Mouse (Mus musculus) embryonic facial prominence, embryonic 11.5 days (tissue): ENCODE data around the gene 1700092M07Rik. TPM values are rescaled to one million over a fixed set of nuclear protein-coding genes. Genes with fewer than 3 reads are reported as not detected.
A peak's percentile ranks its signal among the peaks of the same experiment; 100 is the strongest.

Experiments
- ATAC-seq: fragments of 200-750 bp; cut with Nextera tagmentation; replicated peaks from 2 replicates; pipeline ENCODE4 v1.8.0; 2017; ENCODE audit warnings: low read depth; ENCODE audit not compliant: insufficient number of reproducible peaks, low FRiP score, low TSS enrichment
- DNase-seq: peaks from one replicate; pipeline ENCODE4 v3.0.0-alpha.2; 2015; ENCODE audit warnings: low spot score
- H3K27ac ChIP-seq: fragments of 300-500 bp; sonication (generic); replicated peaks from 2 replicates; pipeline ENCODE4 v1.5.1; 2014; ENCODE audit warnings: mild to moderate bottlenecking, low read depth, low read length, control low read depth
- H3K27me3 ChIP-seq: fragments of 300-500 bp; sonication (generic); 2 replicates; pipeline ENCODE4 v1.6.1; 2014; ENCODE audit warnings: mild to moderate bottlenecking, low read length, moderate library complexity, mixed read lengths; ENCODE audit not compliant: control insufficient read depth, insufficient read depth
- H3K36me3 ChIP-seq: fragments of 300-500 bp; sonication (generic); replicated peaks from 2 replicates; pipeline ENCODE4 v1.6.1; 2014; ENCODE audit warnings: low read depth, mild to moderate bottlenecking, low read length, moderate library complexity, mixed read lengths; ENCODE audit not compliant: control insufficient read depth, insufficient read depth
- H3K4me1 ChIP-seq: fragments of 300-500 bp; sonication (generic); 2 replicates; pipeline ENCODE4 v1.6.1; 2014; ENCODE audit warnings: low read length, mixed read lengths; ENCODE audit not compliant: control insufficient read depth, insufficient read depth
- H3K4me2 ChIP-seq: fragments of 300-500 bp; sonication (generic); 2 replicates; pipeline ENCODE4 v1.6.1; 2014; ENCODE audit warnings: low read depth, mild to moderate bottlenecking, control low read depth, low read length, moderate library complexity
- H3K4me3 ChIP-seq: fragments of 300-500 bp; sonication (generic); 2 replicates; pipeline ENCODE4 v1.5.1; 2014; ENCODE audit warnings: low read depth, low read length, control low read depth
- H3K9ac ChIP-seq: fragments of 300-500 bp; sonication (generic); replicated peaks from 2 replicates; pipeline ENCODE4 v1.6.1; 2014; ENCODE audit warnings: mild to moderate bottlenecking, control low read depth, low read length
- H3K9me3 ChIP-seq: fragments of 300-500 bp; sonication (generic); replicated peaks from 2 replicates; pipeline ENCODE4 v1.6.1; 2016; ENCODE audit warnings: mild to moderate bottlenecking, low read length, inconsistent platforms, mixed read lengths; ENCODE audit not compliant: control insufficient read depth
- WGBS: fragments of 180-500 bp; shearing (Covaris S2); extraction: QIAGEN DNeasy Blood & Tissue Kit; methylation state at CpG from one replicate; pipeline ENCODE4 v1.1.7; 2014; 5-methylcytosine and 5-hydroxymethylcytosine counted together
- polyA plus RNA-seq: library from polyadenylated mRNA; unstranded; fragments of >200 nt; fragmentation: Nextera tagmentation; extraction: Ambion mirVana; gene quantifications from 2 replicates; pipeline ENCODE4 v1.2.1, GENCODE M21; 2014

The 1700092M07Rik gene
- polyA plus RNA-seq, 1 experiment from 2014 or later = 1.8 TPM

DNA sequence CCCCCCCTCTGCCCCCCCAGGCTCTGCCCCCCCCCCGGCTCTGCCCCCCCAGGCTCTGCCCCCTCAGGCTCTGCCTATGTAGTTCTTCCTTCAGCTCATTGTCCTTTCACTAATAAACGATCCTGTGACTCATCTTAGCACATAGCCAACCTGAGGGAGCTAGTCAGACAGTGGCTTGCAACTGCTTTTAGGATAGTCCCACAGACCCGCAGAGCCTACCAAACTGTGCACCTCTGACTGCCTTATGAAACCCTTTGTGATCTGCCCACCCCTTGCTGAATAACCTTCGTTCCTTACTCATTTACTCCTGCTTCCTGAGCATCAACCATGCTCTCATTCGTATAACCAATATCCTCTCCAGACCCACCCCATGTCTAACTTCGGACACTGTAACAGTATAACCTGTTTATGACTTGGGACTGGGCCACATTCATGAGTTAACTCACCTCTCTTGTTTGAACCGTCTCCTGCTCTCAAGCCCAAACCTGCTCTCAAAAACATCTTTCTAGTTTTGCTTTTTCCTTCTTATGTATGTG lies 34.3 kb upstream of the 1700092M07Rik start:
- 89% methylated on average over 7 of the region's 7 CpGs for WGBS
- no peak overlapping the region for H3K9ac ChIP-seq

DNA sequence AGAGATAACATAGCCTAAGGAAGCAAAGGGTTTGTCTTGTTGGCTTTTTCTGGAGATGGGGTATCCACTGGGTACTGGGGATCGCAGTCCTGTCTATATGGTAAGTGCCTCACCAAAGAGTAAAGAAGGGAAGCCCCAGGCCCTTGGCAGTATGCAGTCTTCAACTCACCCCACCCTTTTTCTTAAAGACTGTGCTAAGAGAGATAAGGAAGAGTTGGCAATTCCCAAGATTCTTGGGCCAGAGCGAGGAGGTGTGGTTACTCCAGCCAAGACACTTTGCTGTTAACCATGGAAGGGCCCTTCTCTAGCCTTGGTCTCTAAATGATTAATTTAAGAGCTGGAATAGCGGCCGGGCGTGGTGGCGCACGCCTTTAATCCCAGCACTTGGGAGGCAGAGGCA lies 33.6 kb upstream of the 1700092M07Rik start:
- H3K27ac ChIP-seq = no peak overlapping the region
- ATAC-seq (no peak), DNase-seq (no peak)
- no peak overlapping the region for H3K9ac ChIP-seq
- 0 out of 2 replicates have a peak, but pooled peaks cover under 1% of the 10 kb centered on the region for H3K4me1 ChIP-seq
- no peak overlapping the region for H3K4me2 ChIP-seq
- peaks cover 12% of the 10 kb centered on the region for H3K36me3 ChIP-seq
- WGBS = 92% methylated on average over 7 of the region's 7 CpGs
- H3K9me3 ChIP-seq = no peaks in the 10 kb centered on the region
- no peaks in the 10 kb centered on the region for H3K27me3 ChIP-seq
- no peak overlapping the region for H3K4me3 ChIP-seq

More for the DNA sequence above, 34.3 kb upstream of the 1700092M07Rik start:
- H3K36me3 ChIP-seq = peaks cover 12% of the 10 kb centered on the region
- DNase-seq = no peak
- H3K4me3 ChIP-seq = no peak overlapping the region
- no peaks in the 10 kb centered on the region for H3K4me1 ChIP-seq
- no peaks in the 10 kb centered on the region for H3K9me3 ChIP-seq
- ATAC-seq = no peak
- H3K27ac ChIP-seq = no peak overlapping the region
- no peak overlapping the region for H3K4me2 ChIP-seq
- no peaks in the 10 kb centered on the region for H3K27me3 ChIP-seq

- DNase-seq (no peak), ATAC-seq (no peak)
- Histone ChIP-seq H3K27me3 (no peaks in the 10 kb centered on the region), H3K36me3 (peaks cover 12% of the 10 kb centered on the region), H3K9me3 (no peaks in the 10 kb centered on the region), H3K4me1 (0 out of 2 replicates have a peak, but pooled peaks cover 3% of the 10 kb centered on the region), H3K4me2 (no peak overlapping the region), H3K9ac (no peak overlapping the region), H3K27ac (no peak overlapping the region), H3K4me3 (no peak overlapping the region)
- WGBS = 97% methylated on average over 8 of the region's 8 CpGs
These were observed 31.6 kb upstream of the 1700092M07Rik start for GRCm38 (mm10) chr19:8708954-8709353.

DNA sequence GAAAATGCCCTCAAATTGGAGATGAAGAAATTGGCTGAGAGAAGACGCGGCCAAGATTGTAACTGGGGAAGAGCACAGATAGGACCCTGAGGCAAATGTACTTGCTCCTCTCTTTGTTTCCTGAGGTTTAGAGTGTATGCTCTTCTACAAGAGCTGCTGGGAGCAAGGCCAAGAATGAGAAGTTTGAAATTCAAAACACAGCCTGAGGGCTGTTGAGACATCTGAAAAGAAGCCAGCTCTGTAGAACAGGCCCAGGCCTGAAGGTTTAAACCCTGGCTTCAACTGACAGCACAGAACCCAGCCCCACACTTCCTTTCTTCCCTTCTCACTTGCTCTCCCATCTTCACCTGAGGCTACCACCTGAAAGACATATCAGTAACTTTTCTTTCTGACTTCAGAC lies 30.5 kb upstream of the 1700092M07Rik start:
- Histone ChIP-seq H3K4me2 (no peak overlapping the region), H3K36me3 (peaks cover 12% of the 10 kb centered on the region)

DNA sequence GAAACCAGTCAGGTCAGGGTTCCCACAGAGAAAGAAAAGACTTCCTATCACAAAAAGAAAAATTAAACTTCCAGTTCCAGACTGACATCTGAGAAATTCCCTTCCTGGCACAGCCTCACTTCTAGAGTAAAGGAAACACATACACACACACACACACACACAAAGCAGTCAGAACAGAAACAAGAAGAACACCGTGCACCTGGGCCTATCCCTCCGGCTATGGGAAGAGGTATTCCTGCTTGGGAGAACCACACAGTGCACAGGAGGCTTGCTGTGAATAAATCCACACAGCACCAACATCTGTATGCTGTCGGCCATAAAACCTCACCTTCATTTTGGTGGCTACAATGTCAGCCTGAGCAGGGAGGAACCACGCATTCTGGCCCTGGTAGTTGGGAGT lies 29.0 kb upstream of the 1700092M07Rik start:
- Histone ChIP-seq H3K36me3 (peaks cover 12% of the 10 kb centered on the region), H3K4me3 (peak overlapping the region; percentile 80; the same call in 1 of the 2 replicates), H3K27me3 (no peaks in the 10 kb centered on the region), H3K9me3 (no peaks in the 10 kb centered on the region), H3K9ac (peak overlapping the region; percentile 90), H3K4me1 (0 out of 2 replicates have a peak, but pooled peaks cover 3% of the 10 kb centered on the region), H3K4me2 (peak overlapping the region; percentile 65), H3K27ac (no peak overlapping the region)
- ATAC-seq = no peak
- 83% methylated on average over 4 of the region's 4 CpGs for WGBS
- no peak for DNase-seq

More for the DNA sequence above, 30.5 kb upstream of the 1700092M07Rik start:
- ATAC-seq (no peak), DNase-seq (no peak)
- Histone ChIP-seq H3K4me3 (no peak overlapping the region), H3K27ac (no peak overlapping the region), H3K27me3 (no peaks in the 10 kb centered on the region), H3K9me3 (no peaks in the 10 kb centered on the region), H3K4me1 (0 out of 2 replicates have a peak, but pooled peaks cover 3% of the 10 kb centered on the region), H3K9ac (no peak overlapping the region)
- WGBS = 83% methylated on average over 2 of the region's 2 CpGs

GRCm38 (mm10) chr19:8711949-8712869 lies 28.3 kb upstream of the 1700092M07Rik start:
- Histone ChIP-seq H3K4me2 (peak overlapping the region; percentile 65), H3K27ac (peak overlapping the region; percentile 83), H3K4me3 (peak overlapping the region; percentile 80), H3K36me3 (peaks cover 12% of the 10 kb centered on the region), H3K4me1 (0 out of 2 replicates have a peak, but pooled peaks cover 3% of the 10 kb centered on the region), H3K9ac (peak overlapping the region; percentile 90), H3K9me3 (no peaks in the 10 kb centered on the region), H3K27me3 (no peaks in the 10 kb centered on the region)
- DNase-seq (no peak), ATAC-seq (no peak)
- 59% methylated on average over 10 of the region's 10 CpGs for WGBS

- WGBS = under 1% methylated on average over 13 of the region's 13 CpGs
- Histone ChIP-seq H3K4me2 (peak overlapping the region; percentile 65), H3K27me3 (no peaks in the 10 kb centered on the region), H3K9ac (peak overlapping the region; percentile 90), H3K27ac (peak overlapping the region; percentile 83), H3K36me3 (peaks cover 8% of the 10 kb centered on the region), H3K4me3 (peak overlapping the region; percentile 80), H3K4me1 (0 out of 2 replicates have a peak, but pooled peaks cover 3% of the 10 kb centered on the region), H3K9me3 (no peaks in the 10 kb centered on the region)
- DNase-seq = peak; percentile 89
- ATAC-seq = peak; percentile 65
These were observed 27.6 kb upstream of the 1700092M07Rik start for GRCm38 (mm10) chr19:8712870-8713305.
